Mouse (Mus musculus): ENCODE measurements around the gene Gm1113.
A peak's percentile ranks its signal among the peaks of the same experiment; 100 is the strongest.

Gm1113 gene

DNA sequence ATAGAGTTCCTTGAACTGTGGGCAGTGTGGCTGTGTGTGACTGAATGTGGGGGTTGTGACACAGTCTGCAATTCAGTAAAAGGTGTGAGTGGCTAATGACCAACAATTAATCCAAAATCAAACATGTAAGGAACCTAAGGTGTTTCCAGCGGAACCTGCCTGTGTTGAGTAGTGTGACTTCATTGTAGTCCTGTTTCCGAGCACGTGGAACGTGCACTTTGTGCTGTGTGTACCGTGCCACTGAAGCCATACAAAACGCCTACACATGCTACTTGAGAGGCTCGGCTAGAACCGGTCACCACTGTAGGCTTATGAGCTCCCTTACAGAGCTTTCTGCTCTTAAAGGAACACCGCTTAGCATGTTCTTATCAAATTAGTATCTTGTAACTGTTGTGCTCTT lies 30.4 kb upstream of the Gm1113 start:
- Histone ChIP-seq H3K36me3 (ENCODE audit: insufficient read depth, low read length) (no peaks in the 10 kb centered on the region), H3K4me1 (replicated peaks; ENCODE audit: low read depth, low read length) (no peaks in the 10 kb centered on the region), H3K9me3 (ENCODE audit: low read length) (no peaks in the 10 kb centered on the region), H3K4me3 (replicated peaks; ENCODE audit: low read length) (no peak overlapping the region), H3K27me3 (ENCODE audit: insufficient read depth, low read length) (peaks cover 4% of the 10 kb centered on the region; the same call in 1 of the 2 replicates)
- TF ChIP-seq CTCF (conservative IDR thresholded peaks at IDR 0.05; ENCODE audit: low read length) (no peak), NANOG (IDR thresholded peaks at IDR 0.05; ENCODE audit: borderline replicate concordance, low read length) (no peak), POU5F1 (IDR thresholded peaks at IDR 0.05; ENCODE audit: borderline replicate concordance, low read length) (no peak)

DNA sequence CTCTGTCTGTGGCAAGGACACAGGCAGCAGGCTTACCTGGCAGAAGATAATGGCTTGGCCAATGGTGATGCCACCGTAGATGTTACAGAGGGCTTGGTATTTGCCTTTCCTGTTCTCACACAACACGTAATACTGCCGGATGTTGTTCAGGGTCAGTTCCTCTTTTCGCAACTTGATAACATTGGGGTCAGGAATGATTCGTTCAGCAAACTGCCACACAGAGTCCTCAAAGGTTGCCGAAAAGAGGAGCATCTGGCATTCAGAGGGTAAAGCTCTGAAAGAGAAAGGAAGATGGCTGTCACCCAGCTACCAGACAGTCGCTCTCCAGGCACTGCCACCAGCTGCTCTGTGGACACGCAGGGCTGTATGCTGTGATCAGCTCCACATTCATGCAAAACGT lies 28.7 kb upstream of the Gm1113 start:
- H3K36me3 ChIP-seq (ENCODE audit: insufficient read depth, low read length) = no peaks in the 10 kb centered on the region
- H3K27me3 ChIP-seq (ENCODE audit: insufficient read depth, low read length) = peaks cover 5% of the 10 kb centered on the region
- no peaks in the 10 kb centered on the region for H3K9me3 ChIP-seq (ENCODE audit: low read length)
- no peaks in the 10 kb centered on the region for H3K4me1 ChIP-seq (replicated peaks; ENCODE audit: low read depth, low read length)
- H3K4me3 ChIP-seq (replicated peaks; ENCODE audit: low read length) = no peak overlapping the region
- no peak for TF ChIP-seq CTCF (conservative IDR thresholded peaks at IDR 0.05; ENCODE audit: low read length)

DNA sequence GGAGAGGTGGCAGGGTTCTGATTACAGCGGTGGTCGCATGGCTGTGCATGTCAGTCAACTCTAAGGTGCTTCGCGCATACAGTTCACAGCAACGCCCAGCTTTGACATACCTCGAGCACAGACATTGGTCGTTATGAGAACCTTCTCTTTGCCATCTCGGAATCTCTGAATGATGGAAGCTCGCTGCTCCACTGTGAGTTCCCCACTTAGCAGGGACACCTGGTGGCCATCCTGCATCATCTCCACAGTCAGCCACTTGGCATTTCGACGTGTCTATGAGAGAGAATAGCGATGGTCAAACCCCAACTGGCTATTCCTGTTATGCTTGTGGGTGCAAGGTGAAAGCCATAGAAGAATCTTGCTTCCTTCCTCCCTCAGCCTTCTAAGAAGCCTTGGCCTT lies 27.6 kb upstream of the Gm1113 start:
- TF ChIP-seq POU5F1 (IDR thresholded peaks at IDR 0.05; ENCODE audit: borderline replicate concordance, low read length) = no peak
- no peak for TF ChIP-seq CTCF (conservative IDR thresholded peaks at IDR 0.05; ENCODE audit: low read length)
- TF ChIP-seq NANOG (IDR thresholded peaks at IDR 0.05; ENCODE audit: borderline replicate concordance, low read length) = no peak
- Histone ChIP-seq H3K36me3 (ENCODE audit: insufficient read depth, low read length) (no peaks in the 10 kb centered on the region), H3K4me1 (replicated peaks; ENCODE audit: low read depth, low read length) (no peaks in the 10 kb centered on the region), H3K27me3 (ENCODE audit: insufficient read depth, low read length) (peaks cover 5% of the 10 kb centered on the region), H3K4me3 (replicated peaks; ENCODE audit: low read length) (no peak overlapping the region), H3K9me3 (ENCODE audit: low read length) (no peaks in the 10 kb centered on the region)

DNA sequence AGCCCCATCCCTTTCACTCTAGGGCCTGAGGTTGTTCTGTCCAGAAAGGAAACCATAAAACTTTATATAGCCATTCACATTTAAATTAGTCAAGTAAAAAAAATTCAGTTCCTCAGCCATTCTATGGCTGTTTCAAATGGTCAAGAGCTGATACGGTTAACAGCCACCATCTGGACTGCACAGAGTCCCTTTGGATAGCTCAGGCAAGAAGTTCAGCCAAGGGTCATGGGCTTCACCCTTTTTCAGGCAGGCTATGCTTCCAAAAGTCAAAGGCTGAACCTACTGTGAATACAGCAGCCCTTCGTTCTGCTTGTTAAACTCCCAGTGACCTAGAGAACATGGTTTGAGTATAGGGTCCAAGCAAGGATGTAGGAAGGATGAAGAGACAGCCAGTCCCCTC lies 26.6 kb upstream of the Gm1113 start:
- H3K9me3 ChIP-seq (ENCODE audit: low read length) = no peaks in the 10 kb centered on the region
- no peaks in the 10 kb centered on the region for H3K36me3 ChIP-seq (ENCODE audit: insufficient read depth, low read length)
- H3K4me1 ChIP-seq (replicated peaks; ENCODE audit: low read depth, low read length) = no peaks in the 10 kb centered on the region
- H3K27me3 ChIP-seq (ENCODE audit: insufficient read depth, low read length) = peaks cover 5% of the 10 kb centered on the region
- TF ChIP-seq NANOG (IDR thresholded peaks at IDR 0.05; ENCODE audit: borderline replicate concordance, low read length) = no peak
- TF ChIP-seq CTCF (conservative IDR thresholded peaks at IDR 0.05; ENCODE audit: low read length) = no peak
- H3K4me3 ChIP-seq (replicated peaks; ENCODE audit: low read length) = no peak overlapping the region

DNA sequence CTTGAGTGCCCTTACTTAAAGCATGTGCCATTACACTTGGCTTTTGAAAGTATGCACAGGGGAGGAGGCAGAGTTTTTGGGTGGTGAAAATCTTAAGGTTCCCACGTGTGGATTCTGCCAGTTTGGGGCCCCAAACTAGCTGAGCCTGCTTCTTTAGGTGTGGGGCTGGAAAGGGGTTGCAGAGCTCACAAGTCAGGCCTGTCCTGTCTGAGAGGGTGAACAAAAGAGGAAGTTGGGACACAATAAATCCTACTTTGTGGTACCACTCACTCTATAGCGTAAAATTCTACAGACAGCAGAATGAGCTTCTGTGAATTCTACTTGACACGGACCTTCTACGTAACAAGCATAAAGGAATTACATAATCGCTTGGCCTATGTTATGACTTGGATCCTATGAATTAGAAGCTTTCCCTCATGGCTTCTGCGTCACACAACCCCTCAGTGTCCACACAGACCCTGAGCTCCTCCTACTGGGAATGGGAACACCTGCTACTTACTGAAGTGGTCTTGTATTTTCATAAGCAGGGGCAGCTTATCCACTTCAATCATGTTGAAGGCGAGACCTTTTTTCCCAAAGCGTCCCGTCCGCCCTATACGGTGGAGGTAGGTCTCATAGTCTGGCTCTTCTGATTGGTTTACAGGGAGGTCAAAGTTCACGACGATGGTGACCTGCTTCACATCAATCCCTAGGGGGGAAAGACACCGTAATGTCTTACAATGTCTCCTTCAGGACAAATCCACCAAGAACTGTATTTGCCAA lies 25.2 kb upstream of the Gm1113 start:
- Histone ChIP-seq H3K9me3 (ENCODE audit: low read length) (no peaks in the 10 kb centered on the region), H3K36me3 (ENCODE audit: insufficient read depth, low read length) (no peaks in the 10 kb centered on the region), H3K27me3 (ENCODE audit: insufficient read depth, low read length) (peaks cover 5% of the 10 kb centered on the region), H3K4me3 (replicated peaks; ENCODE audit: low read length) (no peak overlapping the region), H3K4me1 (replicated peaks; ENCODE audit: low read depth, low read length) (no peaks in the 10 kb centered on the region)
- TF ChIP-seq CTCF (conservative IDR thresholded peaks at IDR 0.05; ENCODE audit: low read length) = no peak
- TF ChIP-seq POU5F1 (IDR thresholded peaks at IDR 0.05; ENCODE audit: borderline replicate concordance, low read length) = no peak
- no peak for TF ChIP-seq NANOG (IDR thresholded peaks at IDR 0.05; ENCODE audit: borderline replicate concordance, low read length)

DNA sequence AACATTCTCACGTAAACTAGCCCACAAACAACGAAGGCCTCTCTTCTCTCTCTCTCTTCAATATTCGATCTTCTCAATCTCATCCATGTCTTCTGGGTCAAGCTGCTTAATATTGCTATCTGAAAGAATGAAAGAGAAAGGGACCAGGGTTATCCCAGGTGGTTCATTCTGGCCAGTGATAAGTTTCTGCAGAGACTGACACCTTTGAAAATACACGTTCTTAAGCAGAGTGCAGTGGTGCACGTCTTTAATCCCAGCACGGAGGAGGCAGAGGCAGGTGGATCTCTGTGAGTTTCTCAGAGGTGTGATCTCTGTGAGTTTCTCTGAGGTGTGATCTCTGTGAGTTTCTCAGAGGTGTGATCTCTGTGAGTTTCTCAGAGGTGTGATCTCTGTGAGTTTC lies 23.9 kb upstream of the Gm1113 start:
- H3K27me3 ChIP-seq (ENCODE audit: insufficient read depth, low read length) = peaks cover 5% of the 10 kb centered on the region
- H3K9me3 ChIP-seq (ENCODE audit: low read length) = no peaks in the 10 kb centered on the region
- no peaks in the 10 kb centered on the region for H3K4me1 ChIP-seq (replicated peaks; ENCODE audit: low read depth, low read length)
- H3K36me3 ChIP-seq (ENCODE audit: insufficient read depth, low read length) = no peaks in the 10 kb centered on the region
- TF ChIP-seq CTCF (conservative IDR thresholded peaks at IDR 0.05; ENCODE audit: low read length) = no peak
- no peak for TF ChIP-seq NANOG (IDR thresholded peaks at IDR 0.05; ENCODE audit: borderline replicate concordance, low read length)
- no peak for TF ChIP-seq POU5F1 (IDR thresholded peaks at IDR 0.05; ENCODE audit: borderline replicate concordance, low read length)
- no peak overlapping the region for H3K4me3 ChIP-seq (replicated peaks; ENCODE audit: low read length)

DNA sequence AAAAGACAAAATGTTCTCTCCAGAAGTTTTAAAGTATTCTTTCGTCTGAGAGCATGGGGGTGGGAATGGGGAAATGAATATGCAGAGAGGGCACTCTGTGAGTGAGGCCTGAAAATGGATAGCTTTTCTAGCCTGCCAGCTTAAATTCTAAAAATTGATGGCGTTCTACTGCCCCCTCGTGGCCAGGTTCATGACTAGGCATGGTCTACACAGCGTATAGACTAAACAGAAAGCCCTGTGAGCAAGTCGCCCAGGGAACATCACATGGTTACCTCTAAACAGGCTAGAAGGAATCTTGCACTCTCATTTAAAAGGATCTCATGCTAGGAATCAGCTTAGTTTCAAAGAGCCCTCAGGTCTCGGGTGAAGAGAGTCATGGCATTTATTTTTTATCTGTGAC lies 23.4 kb upstream of the Gm1113 start:
- no peak overlapping the region for H3K4me3 ChIP-seq (replicated peaks; ENCODE audit: low read length)
- H3K4me1 ChIP-seq (replicated peaks; ENCODE audit: low read depth, low read length) = no peaks in the 10 kb centered on the region
- TF ChIP-seq NANOG (IDR thresholded peaks at IDR 0.05; ENCODE audit: borderline replicate concordance, low read length) = no peak
- TF ChIP-seq CTCF (conservative IDR thresholded peaks at IDR 0.05; ENCODE audit: low read length) = peak; percentile 56
- H3K27me3 ChIP-seq (ENCODE audit: insufficient read depth, low read length) = peaks cover 5% of the 10 kb centered on the region
- no peaks in the 10 kb centered on the region for H3K36me3 ChIP-seq (ENCODE audit: insufficient read depth, low read length)
- H3K9me3 ChIP-seq (ENCODE audit: low read length) = no peaks in the 10 kb centered on the region

DNA sequence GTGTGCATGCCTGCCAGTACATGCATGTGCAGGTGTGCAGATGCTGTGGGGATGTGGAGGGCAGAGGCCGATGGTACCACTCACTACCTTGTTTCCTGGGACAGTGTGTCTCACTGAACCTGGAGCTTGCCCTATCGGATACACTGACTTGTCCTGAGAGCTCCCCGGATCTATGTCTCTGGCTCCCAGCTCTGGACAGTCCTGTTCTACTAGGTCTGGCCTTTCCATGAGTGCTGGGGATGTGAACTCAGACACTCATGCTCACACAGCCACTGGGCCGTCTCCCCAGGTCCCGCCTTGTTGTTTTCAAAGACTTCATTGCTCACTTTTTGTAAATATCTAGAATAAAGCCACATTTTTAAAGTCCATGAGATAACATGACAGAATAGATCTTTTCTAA lies 23.0 kb upstream of the Gm1113 start:
- Histone ChIP-seq H3K4me3 (replicated peaks; ENCODE audit: low read length) (no peak overlapping the region), H3K27me3 (ENCODE audit: insufficient read depth, low read length) (peaks cover 5% of the 10 kb centered on the region), H3K36me3 (ENCODE audit: insufficient read depth, low read length) (no peaks in the 10 kb centered on the region), H3K9me3 (ENCODE audit: low read length) (no peaks in the 10 kb centered on the region), H3K4me1 (replicated peaks; ENCODE audit: low read depth, low read length) (no peaks in the 10 kb centered on the region)
- TF ChIP-seq CTCF (conservative IDR thresholded peaks at IDR 0.05; ENCODE audit: low read length) (no peak), NANOG (IDR thresholded peaks at IDR 0.05; ENCODE audit: borderline replicate concordance, low read length) (no peak), POU5F1 (IDR thresholded peaks at IDR 0.05; ENCODE audit: borderline replicate concordance, low read length) (no peak)

Measured in E14TG2a.4 (cell line).